Mouse (Mus musculus) thymus, postnatal 4 days (tissue): ENCODE data around the gene Snupn.
"Not testable (repeated sequence)": the region's sequence is repeated elsewhere in the genome, so short reads cannot be mapped to it uniquely, and the experiment has no call there.

Source experiments
- DNase-seq: peaks from one replicate; pipeline ENCODE4 v3.0.0; 2021

The Snupn gene

GRCm38 (mm10) chr9:56936861-56937222, 13.8 kb upstream of the Snupn start:
- DNase-seq = no peak

DNA sequence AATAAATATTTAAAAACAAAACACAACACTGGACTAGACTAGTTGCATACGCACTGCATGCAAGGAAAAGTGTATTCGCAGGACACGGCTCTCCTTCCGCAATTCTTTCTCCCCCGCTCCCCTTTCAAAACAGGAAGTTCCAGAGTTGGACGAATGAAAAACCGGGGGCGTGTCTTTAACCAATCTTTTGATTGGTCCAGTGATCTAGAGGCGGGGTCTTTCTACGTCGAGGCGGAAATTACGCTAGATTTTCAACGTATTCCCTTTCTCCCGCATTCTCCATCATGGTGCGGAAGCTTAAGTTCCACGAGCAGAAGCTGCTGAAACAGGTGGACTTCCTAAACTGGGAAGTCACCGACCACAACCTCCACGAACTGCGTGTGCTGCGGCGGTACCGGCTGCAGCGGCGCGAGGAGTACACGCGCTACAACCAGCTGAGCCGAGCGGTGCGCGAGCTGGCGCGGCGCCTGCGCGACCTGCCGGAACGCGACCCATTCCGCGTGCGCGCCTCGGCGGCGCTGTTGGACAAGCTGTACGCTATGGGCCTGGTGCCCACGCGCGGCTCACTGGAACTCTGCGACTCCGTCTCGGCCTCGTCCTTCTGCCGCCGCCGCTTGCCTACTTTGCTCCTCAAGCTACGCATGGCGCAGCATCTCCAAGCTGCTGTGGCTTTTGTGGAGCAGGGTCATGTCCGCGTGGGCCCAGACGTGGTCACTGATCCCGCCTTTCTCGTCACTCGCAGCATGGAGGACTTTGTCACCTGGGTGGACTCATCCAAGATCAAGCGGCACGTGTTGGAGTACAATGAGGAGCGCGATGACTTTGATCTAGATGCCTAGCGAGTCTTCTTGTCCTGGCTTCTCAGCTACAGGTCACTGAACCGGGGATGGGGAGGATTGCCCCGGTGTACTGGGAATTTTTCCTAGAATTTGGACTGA, 13.2 kb upstream of the Snupn start, which contains the start of gene Imp3:
Gene Imp3, plus strand, starts transcription at position 253 of the 938 bp plus-strand sequence.
- DNase-seq = peak; percentile 89

DNA sequence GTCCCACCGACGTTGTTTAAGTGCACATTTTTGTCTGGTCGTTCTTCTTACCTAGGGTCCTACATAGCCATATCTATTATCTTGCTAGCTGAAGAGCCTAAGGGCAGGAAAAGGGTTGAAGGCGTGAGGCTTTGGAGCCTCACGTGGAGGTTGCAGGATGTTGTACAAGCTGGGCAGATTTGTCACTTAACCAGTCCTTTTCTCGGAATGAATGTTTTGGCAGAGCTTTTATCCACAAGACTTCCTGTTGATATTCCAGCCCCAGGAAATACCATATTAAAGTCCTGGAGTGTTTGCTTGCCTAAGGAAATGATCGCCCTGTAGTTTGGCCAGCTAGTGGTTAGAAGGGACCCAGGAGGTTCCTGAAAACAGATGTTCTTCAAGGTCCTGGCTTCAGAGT, 12.3 kb upstream of the Snupn start:
- no peak for DNase-seq

GRCm38 (mm10) chr9:56947481-56947880, 3.2 kb upstream of the Snupn start:
- peak; percentile 73 for DNase-seq

DNA sequence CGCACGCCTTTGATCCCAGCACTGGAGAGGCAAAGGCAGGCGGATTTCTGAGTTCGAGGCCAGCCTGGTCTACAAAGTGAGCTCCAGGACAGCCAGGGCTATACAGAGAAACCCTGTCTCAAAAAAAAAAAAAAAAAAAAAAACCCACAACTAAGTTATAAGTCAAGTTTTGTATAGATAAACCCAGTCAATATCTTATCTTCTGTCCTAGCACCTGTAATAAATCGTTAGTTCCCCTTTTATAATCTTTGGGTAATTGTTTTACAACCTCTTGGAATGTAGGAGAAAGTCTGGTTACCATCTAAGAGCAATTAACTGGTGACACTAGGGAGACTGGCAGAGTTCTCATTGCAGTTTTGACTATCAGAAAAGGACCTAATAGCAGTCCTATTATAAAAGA, 2.0 kb upstream of the Snupn start:
- DNase-seq = not testable (repeated sequence)

GRCm38 (mm10) chr9:56949767-56950166, 911 bp upstream of the Snupn start:
- DNase-seq = no peak

DNA sequence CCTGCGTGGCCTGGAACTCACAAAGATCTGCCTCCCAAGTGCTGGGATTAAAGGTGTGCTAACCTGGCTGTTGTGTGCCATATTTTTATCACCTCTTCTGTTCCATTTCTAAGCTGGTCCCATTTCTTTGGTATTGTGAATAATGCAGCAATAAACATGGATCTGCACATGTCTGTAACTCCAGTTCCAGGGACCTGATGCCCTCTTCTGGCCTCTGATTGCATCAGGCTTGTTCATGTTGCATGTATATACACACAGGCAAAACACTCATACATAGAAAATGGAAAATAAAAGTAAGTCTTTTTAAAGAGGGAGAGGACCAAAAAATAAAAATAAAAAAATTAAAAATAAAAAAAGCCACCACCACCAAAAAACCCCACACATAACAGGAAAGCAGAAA, 2.9 kb downstream of the Snupn start:
- no peak for DNase-seq

GRCm38 (mm10) chr9:56956966-56957675, 6.4 kb downstream of the Snupn start:
- DNase-seq = no peak

- no peak for DNase-seq
Observed at GRCm38 (mm10) chr9:56958689-56959088, 8.0 kb downstream of the Snupn start.

- DNase-seq = no peak
Observed at GRCm38 (mm10) chr9:56961591-56961990, 10.9 kb downstream of the Snupn start.

DNA sequence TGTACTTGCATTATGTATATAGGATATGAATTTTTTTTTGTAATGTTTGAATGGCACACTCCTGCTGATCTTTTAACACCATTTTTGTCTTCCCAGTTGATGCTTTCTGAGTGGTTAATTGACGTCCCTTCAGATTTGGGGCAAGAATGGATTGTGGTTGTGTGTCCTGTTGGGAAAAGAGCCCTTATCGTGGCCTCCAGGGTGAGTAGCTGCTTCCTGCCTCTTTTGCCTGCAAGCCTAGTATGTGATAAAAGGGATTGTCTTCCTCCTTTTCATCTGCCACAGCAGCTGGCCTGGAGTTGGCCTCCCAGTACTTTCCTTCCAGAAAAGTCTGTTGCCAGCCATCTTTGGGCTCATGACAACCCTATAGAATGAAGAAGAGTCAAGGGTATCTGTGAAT, 19.5 kb downstream of the Snupn start:
- no peak for DNase-seq

GRCm38 (mm10) chr9:56973960-56974524, 23.4 kb downstream of the Snupn start:
- DNase-seq = no peak

- no peak for DNase-seq
Observed at GRCm38 (mm10) chr9:56975199-56975598, 24.5 kb downstream of the Snupn start.

DNA sequence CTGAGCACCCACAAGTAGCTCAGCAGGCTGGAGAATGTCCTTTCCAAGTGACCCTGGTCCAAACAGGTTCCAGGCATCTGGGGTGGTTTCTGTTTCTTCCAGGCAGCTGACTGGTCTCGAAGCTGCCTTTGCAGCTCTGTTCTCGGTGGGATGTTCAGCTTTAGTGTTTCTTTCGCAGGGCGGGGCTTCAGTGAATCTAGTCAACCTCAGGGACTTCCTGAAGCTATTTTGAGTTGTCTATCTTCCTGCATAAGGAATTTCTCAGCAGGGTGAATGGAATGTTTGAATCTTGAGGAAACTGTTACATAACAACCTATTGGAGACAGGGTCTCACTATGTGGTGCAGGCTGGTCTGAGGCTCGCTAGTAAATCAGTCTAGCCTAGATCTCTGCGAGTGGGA, 29.5 kb downstream of the Snupn start:
- no peak for DNase-seq

DNA sequence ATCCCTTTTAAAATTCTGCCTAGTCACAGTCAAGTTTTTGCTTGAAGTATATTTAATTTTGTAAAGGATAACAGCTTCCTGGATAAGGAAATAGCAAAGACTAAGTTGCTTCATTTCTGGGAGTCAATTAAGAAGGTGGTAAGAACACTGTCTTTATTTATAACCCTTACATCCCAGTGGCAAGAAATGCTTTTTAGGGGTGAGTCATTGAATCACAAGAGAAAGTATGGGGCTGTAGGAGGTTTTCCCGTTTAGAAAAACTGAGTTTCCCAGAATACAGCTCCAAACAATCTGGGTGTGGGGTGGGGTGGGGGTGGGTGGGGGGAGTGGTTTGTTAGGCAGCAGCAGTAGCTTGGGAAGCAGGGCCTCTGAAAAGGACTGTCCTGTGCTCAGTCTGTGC, 30.8 kb downstream of the Snupn start:
- no peak for DNase-seq

- peak; percentile 90 for DNase-seq
Observed at GRCm38 (mm10) chr9:56994286-56995197, 43.9 kb downstream of the Snupn start, which contains the start of gene Ptpn9. Gene Ptpn9, plus strand, starts transcription at chr9:56994923.

GRCm38 (mm10) chr9:56995198-56996027, 44.7 kb downstream of the Snupn start:
- peak; percentile 70 for DNase-seq

- DNase-seq = peak; percentile 19
Observed at GRCm38 (mm10) chr9:56996028-56996346, 45.3 kb downstream of the Snupn start.

- DNase-seq = not testable (repeated sequence)
Observed at GRCm38 (mm10) chr9:56997206-56997605, 46.5 kb downstream of the Snupn start.

DNA sequence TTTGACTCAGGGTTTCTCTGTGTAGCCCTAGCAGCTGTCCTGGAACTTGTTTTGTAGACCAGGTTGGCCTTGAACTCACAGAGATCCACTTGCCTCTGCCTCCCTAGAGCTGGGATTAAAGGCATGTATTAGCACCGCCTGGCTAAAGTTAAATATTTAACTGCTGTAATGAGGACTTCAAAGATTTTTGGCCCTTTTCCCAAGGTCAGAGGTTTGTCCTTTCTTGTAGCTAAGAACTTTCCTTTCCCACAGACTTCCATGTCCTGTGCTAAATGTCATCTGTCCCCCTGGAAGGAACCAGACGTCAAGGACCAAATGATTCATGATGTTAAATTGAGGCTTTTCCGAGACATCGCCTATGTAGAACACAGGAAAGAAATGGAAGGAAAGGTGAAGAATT, 52.3 kb downstream of the Snupn start:
- no peak for DNase-seq

DNA sequence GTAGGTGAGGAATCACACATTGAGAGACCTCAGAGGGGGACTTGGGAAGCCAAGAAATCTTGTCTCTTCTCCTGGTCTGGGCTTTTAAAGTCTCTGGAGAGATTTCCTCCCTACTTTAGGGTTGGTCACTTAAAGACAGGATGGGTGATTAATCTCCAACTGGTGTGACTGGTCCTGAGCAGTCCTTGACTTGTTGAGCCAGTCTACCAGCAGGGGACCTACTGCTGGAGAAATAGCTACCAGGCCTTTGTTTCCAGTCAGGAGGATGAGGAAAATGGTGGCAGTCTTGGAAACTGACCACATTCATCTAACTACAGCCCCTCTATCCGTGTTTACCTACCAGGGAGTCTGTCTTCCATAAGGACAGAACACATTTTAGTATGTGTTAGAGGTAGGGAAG, 61.7 kb downstream of the Snupn start:
- DNase-seq = no peak

DNA sequence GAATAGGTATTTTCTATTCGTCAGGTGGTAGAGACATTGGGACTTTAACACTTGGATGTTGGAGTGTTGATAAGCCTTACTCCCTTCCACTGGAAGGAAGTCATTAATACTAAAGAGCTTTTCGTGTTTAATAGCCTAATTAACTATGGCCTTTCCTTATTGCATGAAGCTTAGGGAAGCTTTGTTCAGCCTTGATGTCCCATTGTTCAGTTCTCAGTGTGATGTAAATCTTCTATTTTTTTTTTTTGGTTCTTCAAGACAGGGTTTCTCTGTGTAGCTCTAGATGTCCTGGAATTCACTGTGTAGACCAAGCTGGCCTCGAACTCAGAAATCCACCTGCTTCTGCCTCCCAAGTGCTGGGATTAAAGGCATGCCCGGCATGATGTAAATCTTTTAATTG, 62.2 kb downstream of the Snupn start:
- no peak for DNase-seq
